Mouse (Mus musculus): ENCODE results near the gene Fam241a. TPM values are rescaled to one million over a fixed set of nuclear protein-coding genes. Genes with fewer than 3 reads are reported as not detected.
A peak's percentile ranks its signal among the peaks of the same experiment; 100 is the strongest.

Fam241a gene
- polyA plus RNA-seq, 1 experiment from 2014 or later = 27.3 TPM

GRCm38 (mm10) chr3:127837154-127837865 is 58.8 kb downstream of the Fam241a start, which contains the start of gene Ap1ar:
Gene Ap1ar, minus strand, starts transcription at chr3:127837523.
- Histone ChIP-seq H3K4me2 (replicated peaks; ENCODE audit: low read depth) (peak within 1 kb of the TSS; percentile 61), H3K4me1 (replicated peaks; ENCODE audit: control insufficient read depth, insufficient read depth) (no peaks in the 10 kb centered on the region), H3K36me3 (ENCODE audit: control insufficient read depth, insufficient read depth, low read length) (no peaks in the 10 kb centered on the region), H3K9me3 (ENCODE audit: control insufficient read depth, low read length) (no peaks in the 10 kb centered on the region), H3K27me3 (ENCODE audit: control insufficient read depth, insufficient read depth, low read length) (no peaks in the 10 kb centered on the region), H3K9ac (ENCODE audit: low read length) (peak within 1 kb of the TSS; percentile 84), H3K4me3 (ENCODE audit: low read depth, low read length) (peak within 1 kb of the TSS; percentile 72), H3K27ac (replicated peaks) (peak within 1 kb of the TSS; percentile 92)
- DNase-seq (ENCODE audit: low spot score) (peak; percentile 97), ATAC-seq (ENCODE audit: low FRiP score, low TSS enrichment) (peak; percentile 97)
- under 1% methylated on average over 76 of the region's 89 CpGs for WGBS
- TF ChIP-seq CTCF (IDR thresholded peaks at IDR 0.05; ENCODE audit: low read depth) (peak; percentile 82), EP300 (optimal IDR thresholded peaks at IDR 0.05) (no peak)

DNA sequence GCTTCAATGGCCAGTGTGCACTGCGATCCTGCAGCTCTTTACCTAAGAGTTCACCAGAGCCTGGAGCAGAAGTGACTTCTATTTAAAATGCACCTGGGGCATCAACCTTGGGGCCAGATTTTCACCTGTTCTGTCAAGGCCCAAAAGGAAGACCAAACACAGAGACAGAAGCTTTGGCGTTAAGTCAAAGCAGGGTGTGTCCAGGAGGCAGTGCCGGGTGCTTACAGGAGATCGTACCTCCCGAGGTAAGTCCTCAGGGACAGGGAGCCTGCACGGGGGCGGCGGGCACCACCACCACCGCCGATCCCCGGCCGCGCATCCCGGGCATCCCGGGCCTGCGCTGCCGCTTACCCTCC is 59.3 kb downstream of the Fam241a start:
- Histone ChIP-seq H3K36me3 (ENCODE audit: control insufficient read depth, insufficient read depth, low read length) (no peaks in the 10 kb centered on the region), H3K9ac (ENCODE audit: low read length) (peak overlapping the region; percentile 84), H3K4me2 (replicated peaks; ENCODE audit: low read depth) (peak overlapping the region; percentile 61), H3K27ac (replicated peaks) (peak overlapping the region; percentile 92), H3K9me3 (ENCODE audit: control insufficient read depth, low read length) (no peaks in the 10 kb centered on the region), H3K4me1 (replicated peaks; ENCODE audit: control insufficient read depth, insufficient read depth) (no peaks in the 10 kb centered on the region), H3K27me3 (ENCODE audit: control insufficient read depth, insufficient read depth, low read length) (no peaks in the 10 kb centered on the region), H3K4me3 (ENCODE audit: low read depth, low read length) (peak overlapping the region; percentile 72)
- WGBS = 0% methylated on average over 13 of the region's 17 CpGs
- TF ChIP-seq CTCF (IDR thresholded peaks at IDR 0.05; ENCODE audit: low read depth) (no peak), EP300 (optimal IDR thresholded peaks at IDR 0.05) (no peak)
- no peak for ATAC-seq (ENCODE audit: low FRiP score, low TSS enrichment)
- DNase-seq (ENCODE audit: low spot score) = no peak

DNA sequence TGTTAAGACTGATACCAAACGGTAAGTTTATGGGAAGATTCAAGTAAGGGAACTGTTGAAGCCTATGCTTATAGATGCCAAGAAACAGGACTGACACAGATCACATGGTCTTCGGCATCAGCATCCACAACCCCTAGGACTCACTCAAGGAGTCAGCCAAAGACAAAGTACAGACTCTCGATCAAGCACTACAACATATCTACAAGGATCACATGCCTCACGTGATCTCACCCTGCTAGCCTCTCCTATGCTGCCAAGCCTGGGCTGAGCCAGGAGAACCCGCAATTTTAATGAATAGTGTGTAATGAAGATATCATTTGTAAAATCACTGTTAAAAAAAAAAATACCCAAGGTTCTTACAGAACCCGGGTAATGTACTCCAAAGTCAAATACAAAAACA is 60.5 kb downstream of the Fam241a start:
- no peak overlapping the region for H3K4me3 ChIP-seq (ENCODE audit: low read depth, low read length)

GRCm38 (mm10) chr3:127834040-127834439 is 62.1 kb downstream of the Fam241a start:
- Histone ChIP-seq H3K4me3 (ENCODE audit: low read depth, low read length) (no peak overlapping the region), H3K27ac (replicated peaks) (no peak overlapping the region), H3K9ac (ENCODE audit: low read length) (no peak overlapping the region), H3K4me1 (replicated peaks; ENCODE audit: control insufficient read depth, insufficient read depth) (no peaks in the 10 kb centered on the region), H3K9me3 (ENCODE audit: control insufficient read depth, low read length) (no peaks in the 10 kb centered on the region), H3K27me3 (ENCODE audit: control insufficient read depth, insufficient read depth, low read length) (no peaks in the 10 kb centered on the region), H3K36me3 (ENCODE audit: control insufficient read depth, insufficient read depth, low read length) (no peaks in the 10 kb centered on the region), H3K4me2 (replicated peaks; ENCODE audit: low read depth) (no peak overlapping the region)
- TF ChIP-seq EP300 (optimal IDR thresholded peaks at IDR 0.05) = no peak
- TF ChIP-seq CTCF (IDR thresholded peaks at IDR 0.05; ENCODE audit: low read depth) = no peak
- DNase-seq (ENCODE audit: low spot score) = no peak
- ATAC-seq (ENCODE audit: low FRiP score, low TSS enrichment) = no peak
- 77% methylated on average over 4 of the region's 4 CpGs for whole genome bisulfite sequencing

More for the DNA sequence above, 60.5 kb downstream of the Fam241a start:
- H3K27ac ChIP-seq (replicated peaks) = no peak overlapping the region
- ATAC-seq (ENCODE audit: low FRiP score, low TSS enrichment) (no peak), DNase-seq (ENCODE audit: low spot score) (no peak)
- H3K36me3 ChIP-seq (ENCODE audit: control insufficient read depth, insufficient read depth, low read length) = no peaks in the 10 kb centered on the region
- H3K27me3 ChIP-seq (ENCODE audit: control insufficient read depth, insufficient read depth, low read length) = no peaks in the 10 kb centered on the region
- WGBS = 64% methylated on average over 6 of the region's 6 CpGs
- H3K9me3 ChIP-seq (ENCODE audit: control insufficient read depth, low read length) = no peaks in the 10 kb centered on the region
- no peak overlapping the region for H3K4me2 ChIP-seq (replicated peaks; ENCODE audit: low read depth)
- H3K9ac ChIP-seq (ENCODE audit: low read length) = no peak overlapping the region
- H3K4me1 ChIP-seq (replicated peaks; ENCODE audit: control insufficient read depth, insufficient read depth) = no peaks in the 10 kb centered on the region
- TF ChIP-seq CTCF (IDR thresholded peaks at IDR 0.05; ENCODE audit: low read depth) = no peak
- no peak for TF ChIP-seq EP300 (optimal IDR thresholded peaks at IDR 0.05)

DNA sequence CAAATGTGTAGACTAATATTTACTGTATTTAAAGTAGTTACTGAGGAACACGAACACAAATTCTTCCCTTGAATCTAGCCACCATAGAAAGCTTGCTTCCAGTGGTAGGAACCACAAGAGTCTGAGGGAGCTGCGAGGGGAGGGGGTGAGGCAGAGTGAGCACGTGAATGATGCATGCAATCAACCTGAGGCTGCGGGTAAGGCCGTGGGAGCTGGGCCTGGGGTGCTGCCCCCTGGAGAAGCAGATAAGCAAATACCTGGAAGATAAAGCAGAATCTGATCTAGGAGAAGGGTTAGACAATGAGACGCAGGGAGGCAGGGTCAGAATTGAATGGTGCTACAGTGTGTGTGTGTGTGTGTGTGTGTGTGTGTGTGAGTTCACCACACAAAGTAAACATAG is 65.0 kb downstream of the Fam241a start:
- 48% methylated on average over 6 of the region's 6 CpGs for WGBS
- H3K27ac ChIP-seq (replicated peaks) = no peak overlapping the region
- ATAC-seq (ENCODE audit: low FRiP score, low TSS enrichment) = peak; percentile 49; the same call in 1 of the 2 replicates

GRCm38 (mm10) chr3:127830183-127830582 is 65.9 kb downstream of the Fam241a start:
- Histone ChIP-seq H3K4me2 (replicated peaks; ENCODE audit: low read depth) (no peak overlapping the region), H3K4me3 (ENCODE audit: low read depth, low read length) (no peak overlapping the region), H3K36me3 (ENCODE audit: control insufficient read depth, insufficient read depth, low read length) (no peaks in the 10 kb centered on the region), H3K27ac (replicated peaks) (no peak overlapping the region), H3K27me3 (ENCODE audit: control insufficient read depth, insufficient read depth, low read length) (no peaks in the 10 kb centered on the region), H3K4me1 (replicated peaks; ENCODE audit: control insufficient read depth, insufficient read depth) (0 out of 2 replicates have a peak, but pooled peaks cover 5% of the 10 kb centered on the region), H3K9me3 (ENCODE audit: control insufficient read depth, low read length) (no peaks in the 10 kb centered on the region), H3K9ac (ENCODE audit: low read length) (no peak overlapping the region)
- TF ChIP-seq CTCF (IDR thresholded peaks at IDR 0.05; ENCODE audit: low read depth) (no peak), EP300 (optimal IDR thresholded peaks at IDR 0.05) (no peak)
- no peak for DNase-seq (ENCODE audit: low spot score)
- no peak for ATAC-seq (ENCODE audit: low FRiP score, low TSS enrichment)
- WGBS = 93% methylated on average over 10 of the region's 10 CpGs

More for the DNA sequence above, 65.0 kb downstream of the Fam241a start:
- H3K4me1 ChIP-seq (replicated peaks; ENCODE audit: control insufficient read depth, insufficient read depth) = 0 out of 2 replicates have a peak, but pooled peaks cover 5% of the 10 kb centered on the region
- H3K27me3 ChIP-seq (ENCODE audit: control insufficient read depth, insufficient read depth, low read length) = no peaks in the 10 kb centered on the region
- DNase-seq (ENCODE audit: low spot score) = no peak
- no peaks in the 10 kb centered on the region for H3K36me3 ChIP-seq (ENCODE audit: control insufficient read depth, insufficient read depth, low read length)
- H3K4me2 ChIP-seq (replicated peaks; ENCODE audit: low read depth) = no peak overlapping the region
- H3K4me3 ChIP-seq (ENCODE audit: low read depth, low read length) = no peak overlapping the region
- H3K9me3 ChIP-seq (ENCODE audit: control insufficient read depth, low read length) = no peaks in the 10 kb centered on the region
- H3K9ac ChIP-seq (ENCODE audit: low read length) = no peak overlapping the region
- TF ChIP-seq CTCF (IDR thresholded peaks at IDR 0.05; ENCODE audit: low read depth) (no peak; the same call in 1 of the 2 replicates), EP300 (optimal IDR thresholded peaks at IDR 0.05) (no peak)
